Mouse (Mus musculus) ES-E14 (cell line): ENCODE measurements around the gene 1110051M20Rik. TPM values are rescaled to one million over a fixed set of nuclear protein-coding genes. Genes with fewer than 3 reads are reported as not detected.

ENCODE experiments used
- DNase-seq: peaks from one replicate; pipeline ENCODE4 v3.0.0-alpha.2; 2013; ENCODE audit warnings: low read depth, low spot score
- H3K27ac ChIP-seq: 2 replicates; pipeline ENCODE4 v1.5.1; 2012; ENCODE audit warnings: low read depth, mild to moderate bottlenecking, low read length, moderate library complexity, mixed read lengths; ENCODE audit not compliant: poor library complexity, insufficient read depth, severe bottlenecking
- H3K36me3 ChIP-seq: 2 replicates; pipeline ENCODE4 v1.6.1; 2012; ENCODE audit warnings: mild to moderate bottlenecking, low read length, moderate library complexity, mixed read lengths; ENCODE audit not compliant: control insufficient read depth, poor library complexity, insufficient read depth, severe bottlenecking
- H3K4me1 ChIP-seq, 2 experiments: fragments of 150-350 bp in 1 of 2; sonication (generic) in 1 of 2; 2 replicates each; pipeline ENCODE4 v1.6.1; 2012; ENCODE audit warnings: low read length in 2 of 2, mild to moderate bottlenecking in 1 of 2, mixed read lengths in 1 of 2; ENCODE audit not compliant: control insufficient read depth in 2 of 2, insufficient read depth in 2 of 2, poor library complexity in 1 of 2
- H3K4me3 ChIP-seq, 2 experiments: fragments of 150-350 bp in 1 of 2; sonication (generic) in 1 of 2; 2 replicates each; pipeline ENCODE4 v1.5.1; 2012; ENCODE audit warnings: low read length in 2 of 2, low read depth in 1 of 2, mild to moderate bottlenecking in 1 of 2, mixed read lengths in 1 of 2; ENCODE audit not compliant: insufficient read depth in 1 of 2, poor library complexity in 1 of 2, severe bottlenecking in 1 of 2
- H3K9ac ChIP-seq: 2 replicates; pipeline ENCODE4 v1.6.1; 2012; ENCODE audit warnings: low read depth, mild to moderate bottlenecking, low read length, mixed read lengths; ENCODE audit not compliant: poor library complexity, insufficient read depth, severe bottlenecking
- H3K9me3 ChIP-seq: fragments of 150-350 bp; sonication (generic); 2 replicates; pipeline ENCODE4 v1.6.1; 2012; ENCODE audit warnings: low read depth, mild to moderate bottlenecking, low read length; ENCODE audit not compliant: control insufficient read depth, insufficient read depth
- CHD2 ChIP-seq: IDR thresholded peaks from 2 replicates; pipeline ENCODE4 v1.6.1; 2014; ENCODE audit warnings: mild to moderate bottlenecking, low read depth, low read length, inconsistent platforms
- HCFC1 ChIP-seq: IDR thresholded peaks from 2 replicates; pipeline ENCODE4 v1.6.1; 2012; ENCODE audit warnings: low read length, inconsistent platforms, borderline replicate concordance; ENCODE audit not compliant: insufficient read depth
- MAFK ChIP-seq: IDR thresholded peaks from 2 replicates; pipeline ENCODE4 v1.6.1; 2014; ENCODE audit warnings: mild to moderate bottlenecking, low read depth, low read length, inconsistent platforms; ENCODE audit not compliant: insufficient read depth
- ZC3H11A ChIP-seq: IDR thresholded peaks from 2 replicates; pipeline ENCODE4 v1.6.1; 2012; ENCODE audit warnings: low read depth, mild to moderate bottlenecking, inconsistent platforms, low read length, borderline replicate concordance
- ZNF384 ChIP-seq: IDR thresholded peaks from 2 replicates; pipeline ENCODE4 v1.6.1; 2012; ENCODE audit warnings: low read depth, low read length, inconsistent platforms
- in situ Hi-C, 2 experiments: fragments of 600-800 bp; cut with MboI; formaldehyde crosslinking; loops; one replicate each; pipeline ENCODE4 v1.15.1; 2025; ENCODE audit warnings: low sequenced_read_pairs in 2 of 2, inconsistent platforms in 1 of 2; ENCODE audit not compliant: unreplicated experiment in 2 of 2
- total RNA-seq: library from RNA; depleted of rRNA; stranded (reverse); fragments of 300-350 nt; gene quantifications from 2 replicates; pipeline ENCODE4 v1.2.3, GENCODE M21; 2012

Gene 1110051M20Rik
- total RNA-seq, 1 experiment, result 12.4 TPM

GRCm38 (mm10) chr2:91462196-91462595 is 17.7 kb upstream of the 1110051M20Rik start:
- in situ Hi-C loops, result no loop called here
- no peak overlapping the region for H3K4me3 ChIP-seq
- DNase-seq, result no peak
- H3K36me3 ChIP-seq, result no peaks in the 10 kb centered on the region
- H3K27ac ChIP-seq, result no peak overlapping the region
- no peak for TF ChIP-seq HCFC1
- no peak for TF ChIP-seq MAFK
- TF ChIP-seq ZC3H11A, result no peak
- TF ChIP-seq CHD2, result no peak
- no peak for TF ChIP-seq ZNF384
- H3K4me1 ChIP-seq, result peaks cover 0 to 4% of the 10 kb centered on the region in 2 experiments; a peak in 2 of 4 replicates
- H3K9ac ChIP-seq, result no peak overlapping the region
- no peaks in the 10 kb centered on the region for H3K9me3 ChIP-seq

- in situ Hi-C loops, result no loop called here
- TF ChIP-seq MAFK (no peak), CHD2 (no peak), ZC3H11A (no peak), ZNF384 (no peak), HCFC1 (no peak)
- no peak for DNase-seq
- Histone ChIP-seq H3K9me3 (no peaks in the 10 kb centered on the region), H3K4me3 (no peak overlapping the region), H3K27ac (no peak overlapping the region), H3K9ac (no peak overlapping the region), H3K4me1 (peaks cover 2 to 9% of the 10 kb centered on the region in 2 experiments; a peak in 2 of 4 replicates), H3K36me3 (no peaks in the 10 kb centered on the region)
These were observed 16.8 kb upstream of the 1110051M20Rik start for GRCm38 (mm10) chr2:91461341-91461740.

GRCm38 (mm10) chr2:91460771-91461170 is 16.3 kb upstream of the 1110051M20Rik start:
- Histone ChIP-seq H3K36me3 (no peaks in the 10 kb centered on the region), H3K4me3 (no peak overlapping the region), H3K4me1 (peaks cover 2 to 9% of the 10 kb centered on the region in 2 experiments; a peak in 2 of 4 replicates), H3K9ac (no peak overlapping the region), H3K27ac (no peak overlapping the region), H3K9me3 (no peaks in the 10 kb centered on the region)
- in situ Hi-C loops, result no loop called here
- TF ChIP-seq MAFK, result no peak
- TF ChIP-seq ZNF384, result no peak
- TF ChIP-seq HCFC1, result no peak
- TF ChIP-seq ZC3H11A, result no peak
- no peak for TF ChIP-seq CHD2
- no peak for DNase-seq

- Histone ChIP-seq H3K9ac (no peak overlapping the region), H3K36me3 (no peaks in the 10 kb centered on the region), H3K9me3 (no peaks in the 10 kb centered on the region), H3K4me3 (no peak overlapping the region), H3K4me1 (peaks cover 2 to 9% of the 10 kb centered on the region in 2 experiments; a peak in 2 of 4 replicates), H3K27ac (no peak overlapping the region)
- no peak for DNase-seq
- in situ Hi-C loops, result no loop called here
- TF ChIP-seq CHD2 (no peak), ZNF384 (no peak), MAFK (no peak), ZC3H11A (no peak), HCFC1 (no peak)
These were observed 15.6 kb upstream of the 1110051M20Rik start for GRCm38 (mm10) chr2:91460076-91460475.
